Mouse (Mus musculus): Measurements from ENCODE around the gene Rps6ka1. TPM values are rescaled to one million over a fixed set of nuclear protein-coding genes. Genes with fewer than 3 reads are reported as not detected.

Gene Rps6ka1
- polyA plus RNA-seq, 1 experiment: 100 TPM

GRCm38 (mm10) chr4:133872222-133872811, 15.3 kb downstream of the Rps6ka1 start:
- Histone ChIP-seq H3K4me1 (ENCODE audit: control insufficient read depth, insufficient read depth, low read length) (peaks cover 16% of the 10 kb centered on the region), H3K27ac (ENCODE audit: insufficient read depth, low read depth, low read length) (peak overlapping the region; percentile 77), H3K4me3 (ENCODE audit: insufficient read depth, low read length) (peak overlapping the region; percentile 82)
- no peak for TF ChIP-seq POLR2A (IDR thresholded peaks at IDR 0.05; ENCODE audit: borderline replicate concordance, low read depth, low read length)
- TF ChIP-seq CTCF (IDR thresholded peaks at IDR 0.05; ENCODE audit: low read depth, low read length): no peak

GRCm38 (mm10) chr4:133865231-133865630, 22.4 kb downstream of the Rps6ka1 start:
- TF ChIP-seq POLR2A (IDR thresholded peaks at IDR 0.05; ENCODE audit: borderline replicate concordance, low read depth, low read length) (no peak), CTCF (IDR thresholded peaks at IDR 0.05; ENCODE audit: low read depth, low read length) (no peak)
- Histone ChIP-seq H3K4me1 (ENCODE audit: control insufficient read depth, insufficient read depth, low read length) (no peaks in the 10 kb centered on the region), H3K4me3 (ENCODE audit: insufficient read depth, low read length) (no peak overlapping the region), H3K27ac (ENCODE audit: insufficient read depth, low read depth, low read length) (no peak overlapping the region)

GRCm38 (mm10) chr4:133864380-133864981, 23.1 kb downstream of the Rps6ka1 start:
- no peaks in the 10 kb centered on the region for H3K4me1 ChIP-seq (ENCODE audit: control insufficient read depth, insufficient read depth, low read length)
- no peak overlapping the region for H3K4me3 ChIP-seq (ENCODE audit: insufficient read depth, low read length)
- H3K27ac ChIP-seq (ENCODE audit: insufficient read depth, low read depth, low read length): no peak overlapping the region
- TF ChIP-seq POLR2A (IDR thresholded peaks at IDR 0.05; ENCODE audit: borderline replicate concordance, low read depth, low read length): no peak
- TF ChIP-seq CTCF (IDR thresholded peaks at IDR 0.05; ENCODE audit: low read depth, low read length): no peak

- TF ChIP-seq POLR2A (IDR thresholded peaks at IDR 0.05; ENCODE audit: borderline replicate concordance, low read depth, low read length): no peak
- TF ChIP-seq CTCF (IDR thresholded peaks at IDR 0.05; ENCODE audit: low read depth, low read length): no peak
- H3K4me3 ChIP-seq (ENCODE audit: insufficient read depth, low read length): no peak overlapping the region
Observed at GRCm38 (mm10) chr4:133863795-133864379, 23.7 kb downstream of the Rps6ka1 start.

GRCm38 (mm10) chr4:133857527-133857926, 30.1 kb downstream of the Rps6ka1 start:
- no peak for TF ChIP-seq POLR2A (IDR thresholded peaks at IDR 0.05; ENCODE audit: borderline replicate concordance, low read depth, low read length)
- TF ChIP-seq CTCF (IDR thresholded peaks at IDR 0.05; ENCODE audit: low read depth, low read length): no peak; the same call in 1 of the 2 replicates
- Histone ChIP-seq H3K4me3 (ENCODE audit: insufficient read depth, low read length) (no peak overlapping the region), H3K4me1 (ENCODE audit: control insufficient read depth, insufficient read depth, low read length) (no peaks in the 10 kb centered on the region), H3K27ac (ENCODE audit: insufficient read depth, low read depth, low read length) (no peak overlapping the region)

More at GRCm38 (mm10) chr4:133863795-133864379, 23.7 kb downstream of the Rps6ka1 start:
- no peak overlapping the region for H3K27ac ChIP-seq (ENCODE audit: insufficient read depth, low read depth, low read length)
- H3K4me1 ChIP-seq (ENCODE audit: control insufficient read depth, insufficient read depth, low read length): no peaks in the 10 kb centered on the region

- Histone ChIP-seq H3K4me1 (ENCODE audit: control insufficient read depth, insufficient read depth, low read length) (no peaks in the 10 kb centered on the region), H3K4me3 (ENCODE audit: insufficient read depth, low read length) (no peak overlapping the region), H3K27ac (ENCODE audit: insufficient read depth, low read depth, low read length) (no peak overlapping the region)
- TF ChIP-seq POLR2A (IDR thresholded peaks at IDR 0.05; ENCODE audit: borderline replicate concordance, low read depth, low read length) (no peak), CTCF (IDR thresholded peaks at IDR 0.05; ENCODE audit: low read depth, low read length) (no peak)
Observed at GRCm38 (mm10) chr4:133854621-133855020, 33.0 kb downstream of the Rps6ka1 start.

GRCm38 (mm10) chr4:133853630-133854029, 34.0 kb downstream of the Rps6ka1 start:
- no peaks in the 10 kb centered on the region for H3K4me1 ChIP-seq (ENCODE audit: control insufficient read depth, insufficient read depth, low read length)
- no peak overlapping the region for H3K4me3 ChIP-seq (ENCODE audit: insufficient read depth, low read length)
- no peak overlapping the region for H3K27ac ChIP-seq (ENCODE audit: insufficient read depth, low read depth, low read length)
- TF ChIP-seq CTCF (IDR thresholded peaks at IDR 0.05; ENCODE audit: low read depth, low read length): no peak
- no peak for TF ChIP-seq POLR2A (IDR thresholded peaks at IDR 0.05; ENCODE audit: borderline replicate concordance, low read depth, low read length)

- TF ChIP-seq POLR2A (IDR thresholded peaks at IDR 0.05; ENCODE audit: borderline replicate concordance, low read depth, low read length) (no peak), CTCF (IDR thresholded peaks at IDR 0.05; ENCODE audit: low read depth, low read length) (no peak)
- Histone ChIP-seq H3K4me1 (ENCODE audit: control insufficient read depth, insufficient read depth, low read length) (peaks cover 10% of the 10 kb centered on the region), H3K4me3 (ENCODE audit: insufficient read depth, low read length) (no peak overlapping the region), H3K27ac (ENCODE audit: insufficient read depth, low read depth, low read length) (no peak overlapping the region)
Observed at GRCm38 (mm10) chr4:133846625-133847024, 41.0 kb downstream of the Rps6ka1 start.

- TF ChIP-seq POLR2A (IDR thresholded peaks at IDR 0.05; ENCODE audit: borderline replicate concordance, low read depth, low read length): no peak
- no peak for TF ChIP-seq CTCF (IDR thresholded peaks at IDR 0.05; ENCODE audit: low read depth, low read length)
- Histone ChIP-seq H3K27ac (ENCODE audit: insufficient read depth, low read depth, low read length) (no peak overlapping the region), H3K4me3 (ENCODE audit: insufficient read depth, low read length) (no peak overlapping the region), H3K4me1 (ENCODE audit: control insufficient read depth, insufficient read depth, low read length) (peaks cover 13% of the 10 kb centered on the region)
Observed at GRCm38 (mm10) chr4:133845060-133845459, 42.5 kb downstream of the Rps6ka1 start.

- Histone ChIP-seq H3K4me3 (ENCODE audit: insufficient read depth, low read length) (no peak overlapping the region), H3K4me1 (ENCODE audit: control insufficient read depth, insufficient read depth, low read length) (peaks cover 13% of the 10 kb centered on the region), H3K27ac (ENCODE audit: insufficient read depth, low read depth, low read length) (no peak overlapping the region)
- TF ChIP-seq CTCF (IDR thresholded peaks at IDR 0.05; ENCODE audit: low read depth, low read length): no peak
- TF ChIP-seq POLR2A (IDR thresholded peaks at IDR 0.05; ENCODE audit: borderline replicate concordance, low read depth, low read length): no peak
Observed at GRCm38 (mm10) chr4:133844209-133844841, 43.3 kb downstream of the Rps6ka1 start.

Measured in bone marrow macrophage, adult 2 months (primary cell).